Mouse (Mus musculus) colon, adult 2 months (tissue): ENCODE results near the gene Hoxb13. TPM values are rescaled to one million over a fixed set of nuclear protein-coding genes. Genes with fewer than 3 reads are reported as not detected.

ENCODE experiments used
- polyA plus RNA-seq: library from polyadenylated mRNA; depleted of rRNA; stranded (reverse); fragments of >200 nt; gene quantifications from 2 replicates; pipeline ENCODE4 v1.2.3, GENCODE M21; 2012; rRNA removed

The Hoxb13 gene
- 333 and 381 TPM in 2 replicates for polyA plus RNA-seq

GRCm38 (mm10) chr11:96193521-96194400 is at the start of gene Hoxb13:
Gene Hoxb13 (plus strand): TSS chr11:96194316.

Other genes starting within 250 kb of the Hoxb13 start
- gene Igf2bp1, start 188.4 kb upstream of the Hoxb13 start, polyA plus RNA-seq, result 0.21 and 0.81 TPM in 2 replicates
- not detected in 2 replicates for gene Gip, start 169.8 kb upstream of the Hoxb13 start, polyA plus RNA-seq
- 28.8 and 29.8 TPM in 2 replicates for gene Snf8, start 159.4 kb upstream of the Hoxb13 start, polyA plus RNA-seq
- 28.7 and 38.5 TPM in 2 replicates for gene Ube2z, start 128.9 kb upstream of the Hoxb13 start, polyA plus RNA-seq
- 979 and 1,333 TPM in 2 replicates for gene Atp5g1, start 118.6 kb upstream of the Hoxb13 start, polyA plus RNA-seq
- gene Calcoco2, start 82.4 kb upstream of the Hoxb13 start, polyA plus RNA-seq, result 0.08 and 0.10 TPM in 2 replicates
- 18.0 and 18.6 TPM in 2 replicates for gene Ttll6, start 60.5 kb upstream of the Hoxb13 start, polyA plus RNA-seq
- 24.5 and 27.1 TPM in 2 replicates for gene Hoxb9, start 77.1 kb downstream of the Hoxb13 start, polyA plus RNA-seq
- 11.8 and 19.7 TPM in 2 replicates for gene Hoxb8, start 87.6 kb downstream of the Hoxb13 start, polyA plus RNA-seq
- gene Hoxb7, start 92.3 kb downstream of the Hoxb13 start, polyA plus RNA-seq, result 2.3 and 5.4 TPM in 2 replicates
- 14.8 and 33.5 TPM in 2 replicates for gene Hoxb6, start 98.2 kb downstream of the Hoxb13 start, polyA plus RNA-seq
- 8.1 and 12.3 TPM in 2 replicates for gene Hoxb5, start 109.0 kb downstream of the Hoxb13 start, polyA plus RNA-seq
- 2.3 and 6.0 TPM in 2 replicates for gene Hoxb4, start 124.0 kb downstream of the Hoxb13 start, polyA plus RNA-seq
- gene Hoxb3, start 129.0 kb downstream of the Hoxb13 start, polyA plus RNA-seq, result 9.7 and 16.5 TPM in 2 replicates
- gene Hoxb2, start 156.2 kb downstream of the Hoxb13 start, polyA plus RNA-seq, result 7.3 and 9.6 TPM in 2 replicates
- gene Hoxb1, start 171.4 kb downstream of the Hoxb13 start, polyA plus RNA-seq, result not detected in 2 replicates